Mouse (Mus musculus) stomach, postnatal 0 days (tissue): Measurements from ENCODE around the gene Kcnh3.

Experiments used
- CTCF ChIP-seq: IDR thresholded peaks from 2 replicates; pipeline ENCODE4 v1.5.1; 2016; ENCODE audit warnings: antibody characterized with exemption, low read depth, mild to moderate bottlenecking, moderate library complexity
- EP300 ChIP-seq: optimal IDR thresholded peaks from 2 replicates; pipeline ENCODE3; 2016; ENCODE audit warnings: antibody characterized with exemption

DNA sequence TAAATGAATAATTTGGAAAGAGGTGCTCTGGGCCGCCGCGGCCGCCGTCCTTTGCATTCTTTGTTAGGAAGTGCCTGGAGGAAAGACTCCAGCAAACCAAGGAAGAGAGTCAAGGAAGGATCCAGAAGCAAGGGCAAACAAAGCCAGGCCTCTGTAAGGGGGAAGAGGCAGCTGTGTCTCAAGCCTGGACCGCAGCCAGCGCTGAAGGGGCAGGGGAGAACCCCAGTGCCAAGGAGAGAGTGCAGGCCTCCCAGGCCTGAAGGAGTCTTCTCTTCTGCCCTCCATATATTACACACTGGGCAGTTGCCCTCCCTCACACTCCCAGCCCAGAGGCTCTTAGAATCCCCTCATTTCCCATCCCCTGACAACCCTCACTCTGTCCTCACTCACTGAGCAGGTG, 53.6 kb downstream of the Kcnh3 start:
- TF ChIP-seq CTCF = no peak
- no peak for TF ChIP-seq EP300
